In the genomic region with DNA sequence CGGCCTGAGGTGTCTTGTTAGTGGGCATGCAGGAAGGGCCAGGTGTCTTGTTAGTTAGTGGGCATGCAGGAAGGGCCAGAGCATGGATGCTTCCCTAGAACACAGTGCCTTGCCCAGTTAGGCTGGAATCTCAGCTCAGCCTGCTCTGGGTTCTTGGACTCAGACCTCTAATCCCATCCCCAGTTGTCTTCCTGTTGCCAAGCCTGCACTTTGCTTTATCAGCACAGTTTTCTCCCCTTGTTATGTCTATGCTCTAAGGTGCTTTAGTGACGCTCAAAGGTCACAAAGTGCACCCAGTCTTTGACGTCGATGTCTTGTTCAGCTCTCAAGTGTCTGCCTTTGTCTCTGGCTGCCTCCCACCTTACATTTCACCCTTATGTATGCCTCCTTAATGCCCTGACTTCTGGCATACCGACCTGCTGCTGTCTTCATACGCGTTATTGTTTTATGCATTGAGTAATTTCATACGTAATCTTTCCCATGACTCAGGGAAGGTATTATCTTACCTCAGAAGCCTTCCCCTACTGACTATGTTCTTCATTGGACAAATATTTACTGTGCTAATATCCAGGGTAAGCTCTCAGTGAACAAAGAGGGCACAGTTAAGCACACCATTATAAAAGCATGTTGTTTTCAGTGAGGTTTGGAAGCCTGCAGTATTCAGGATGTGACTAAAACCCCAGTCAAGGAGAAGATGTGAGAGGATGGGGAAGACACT, we compare ENCODE assay signal across 22 mouse cellular contexts. TPM values are rescaled to one million over a fixed set of nuclear protein-coding genes. Genes with fewer than 3 reads are reported as not detected.
A peak's percentile ranks its signal among the peaks of the same experiment; 100 is the strongest.
DNase-seq lines count a peak whose midpoint lies in the region; ATAC-seq lines count a peak whose summit lies in the region.
"Had no signal": no experiment of that assay in that cellular context is flagged by ENCODE, and none has a peak within 500 bp of the region (broad histone marks: within the 10 kb centered on the region; RNA-seq: fewer than 3 reads in every experiment).

No protein-coding gene starts in this region.

- no peak overlapping the region for H3K27ac ChIP-seq in kidney, embryonic 15.5 days
- no peak overlapping the region for H3K27ac ChIP-seq in intestine, embryonic 15.5 days
- no peak overlapping the region for H3K27ac ChIP-seq in stomach, embryonic 16.5 days (ENCODE audit: low read length)
- H3K27ac ChIP-seq: embryonic facial prominence, embryonic 12.5 days; forebrain, embryonic 12.5 days; hindbrain, embryonic 13.5 days; liver, embryonic 15.5 days; stomach, embryonic 15.5 days had no signal

- H3K36me3 ChIP-seq in kidney, embryonic 15.5 days, result peaks cover 9% of the 10 kb centered on the region
- H3K36me3 ChIP-seq in intestine, embryonic 15.5 days, result no peaks in the 10 kb centered on the region
- H3K36me3 ChIP-seq in stomach, embryonic 16.5 days (ENCODE audit: control insufficient read depth, insufficient read depth, low read length), result no peaks in the 10 kb centered on the region
- H3K36me3 ChIP-seq: embryonic facial prominence, embryonic 12.5 days; forebrain, embryonic 12.5 days; hindbrain, embryonic 13.5 days; stomach, embryonic 15.5 days had no signal

- peak; percentile 18 to 50 for DNase-seq in kidney, postnatal 36 days
- DNase-seq in fat pad, adult 2 months (ENCODE audit: extremely low read depth, low read depth, low spot score), result peak; percentile 18
- no peak for DNase-seq in frontal cortex, adult 2 months (ENCODE audit: extremely low spot score in 1 of 2, low spot score in 1 of 2)
- no peak for DNase-seq in right cerebral cortex, postnatal 10 days (ENCODE audit: low spot score in 2 of 2)
- DNase-seq: adrenal gland, adult 2 months; cerebellum, adult 11-12 months; cerebellum, postnatal 14 days; gastrocnemius, postnatal 36 days; heart, postnatal 36 days; kidney, postnatal 10 days; lung, postnatal 10 days; right cerebral cortex, postnatal 4 days; thymus, adult 2 months had no signal

- no peak overlapping the region for H3K4me3 ChIP-seq in kidney, embryonic 15.5 days (replicated peaks)
- no peak overlapping the region for H3K4me3 ChIP-seq in intestine, embryonic 15.5 days (replicated peaks)
- H3K4me3 ChIP-seq in stomach, embryonic 16.5 days (replicated peaks; ENCODE audit: low read length), result no peak overlapping the region
- H3K4me3 ChIP-seq: embryonic facial prominence, embryonic 12.5 days; forebrain, embryonic 12.5 days; hindbrain, embryonic 13.5 days; liver, embryonic 15.5 days; stomach, embryonic 15.5 days had no signal

- peaks cover 12% of the 10 kb centered on the region for H3K4me1 ChIP-seq in kidney, embryonic 15.5 days
- H3K4me1 ChIP-seq in intestine, embryonic 15.5 days (replicated peaks), result no peaks in the 10 kb centered on the region
- 0 out of 2 replicates have a peak, but pooled peaks cover 4% of the 10 kb centered on the region for H3K4me1 ChIP-seq in stomach, embryonic 16.5 days (ENCODE audit: control insufficient read depth, insufficient read depth, low read length)
- H3K4me1 ChIP-seq: liver, embryonic 15.5 days had no signal

- 75% methylated on average over 8 of the region's 8 CpGs for whole genome bisulfite sequencing in kidney, embryonic 15.5 days
- 58% methylated on average over 8 of the region's 8 CpGs for WGBS in intestine, embryonic 15.5 days
- 58% methylated on average over 8 of the region's 8 CpGs for WGBS in stomach, embryonic 16.5 days

- no peak for ATAC-seq in kidney, embryonic 15.5 days (replicated peaks; ENCODE audit: low FRiP score)
- peak; percentile 36 for ATAC-seq in intestine, embryonic 15.5 days
- peak; percentile 47; the same call in 1 of the 2 replicates for ATAC-seq in stomach, embryonic 16.5 days (ENCODE audit: insufficient read depth, low FRiP score)

- no peaks in the 10 kb centered on the region for H3K27me3 ChIP-seq in kidney, embryonic 15.5 days
- no peaks in the 10 kb centered on the region for H3K27me3 ChIP-seq in intestine, embryonic 15.5 days (replicated peaks)
- no peaks in the 10 kb centered on the region for H3K27me3 ChIP-seq in stomach, embryonic 16.5 days (ENCODE audit: control insufficient read depth, insufficient read depth, low read length)
- H3K27me3 ChIP-seq: embryonic facial prominence, embryonic 12.5 days; forebrain, embryonic 12.5 days; hindbrain, embryonic 13.5 days; liver, embryonic 15.5 days; stomach, embryonic 15.5 days had no signal

- no peak overlapping the region for H3K9ac ChIP-seq in kidney, embryonic 15.5 days
- H3K9ac ChIP-seq in intestine, embryonic 15.5 days, result no peak overlapping the region
- H3K9ac ChIP-seq in stomach, embryonic 16.5 days (ENCODE audit: low read length), result no peak overlapping the region
- H3K9ac ChIP-seq: embryonic facial prominence, embryonic 12.5 days; forebrain, embryonic 12.5 days; hindbrain, embryonic 13.5 days; liver, embryonic 15.5 days; stomach, embryonic 15.5 days had no signal

- H3K4me2 ChIP-seq in kidney, embryonic 15.5 days, result no peak overlapping the region
- H3K4me2 ChIP-seq in intestine, embryonic 15.5 days (replicated peaks), result no peak overlapping the region
- H3K4me2 ChIP-seq in stomach, embryonic 16.5 days (ENCODE audit: low read depth, low read length), result no peak overlapping the region
- H3K4me2 ChIP-seq: embryonic facial prominence, embryonic 12.5 days; forebrain, embryonic 12.5 days; hindbrain, embryonic 13.5 days; liver, embryonic 15.5 days; midbrain, embryonic 11.5 days; stomach, embryonic 15.5 days had no signal

- H3K9me3 ChIP-seq in kidney, embryonic 15.5 days (replicated peaks), result no peaks in the 10 kb centered on the region
- no peaks in the 10 kb centered on the region for H3K9me3 ChIP-seq in intestine, embryonic 15.5 days
- H3K9me3 ChIP-seq in stomach, embryonic 16.5 days (replicated peaks; ENCODE audit: control insufficient read depth, low read length), result no peaks in the 10 kb centered on the region
- H3K9me3 ChIP-seq: embryonic facial prominence, embryonic 12.5 days; forebrain, embryonic 12.5 days; hindbrain, embryonic 13.5 days; liver, embryonic 15.5 days; stomach, embryonic 15.5 days had no signal

RNA-seq across cellular contexts. Expression of a gene that starts 44.5 kb away (rescaled TPM):
- polyA plus RNA-seq in kidney, embryonic 15.5 days (2015; fragmentation: Nextera tagmentation; extraction: Ambion mirVana), result 8.6 and 11.0 TPM in 2 replicates
- polyA plus RNA-seq in intestine, embryonic 15.5 days (2015; fragmentation: Nextera tagmentation; extraction: Ambion mirVana), result 11.6 and 13.9 TPM in 2 replicates
- polyA plus RNA-seq in stomach, embryonic 16.5 days (2015; fragmentation: Nextera tagmentation; extraction: Ambion mirVana), result 11.9 and 13.7 TPM in 2 replicates
- polyA plus RNA-seq in frontal cortex, adult 2 months (2012; rRNA removed), result 8.4 and 8.8 TPM in 2 replicates

Comparison
In these comparisons a context has a peak if more than half of its experiments do, and no peak if none do; other contexts are left out.
1. DNase-seq: peak in kidney, postnatal 36 days (2 of 2) and fat pad, adult 2 months (single experiment); none in frontal cortex, adult 2 months (0 of 2) and right cerebral cortex, postnatal 10 days (0 of 2).